Mouse (Mus musculus): Measurements from ENCODE around the gene Lrfn3.

DNA sequence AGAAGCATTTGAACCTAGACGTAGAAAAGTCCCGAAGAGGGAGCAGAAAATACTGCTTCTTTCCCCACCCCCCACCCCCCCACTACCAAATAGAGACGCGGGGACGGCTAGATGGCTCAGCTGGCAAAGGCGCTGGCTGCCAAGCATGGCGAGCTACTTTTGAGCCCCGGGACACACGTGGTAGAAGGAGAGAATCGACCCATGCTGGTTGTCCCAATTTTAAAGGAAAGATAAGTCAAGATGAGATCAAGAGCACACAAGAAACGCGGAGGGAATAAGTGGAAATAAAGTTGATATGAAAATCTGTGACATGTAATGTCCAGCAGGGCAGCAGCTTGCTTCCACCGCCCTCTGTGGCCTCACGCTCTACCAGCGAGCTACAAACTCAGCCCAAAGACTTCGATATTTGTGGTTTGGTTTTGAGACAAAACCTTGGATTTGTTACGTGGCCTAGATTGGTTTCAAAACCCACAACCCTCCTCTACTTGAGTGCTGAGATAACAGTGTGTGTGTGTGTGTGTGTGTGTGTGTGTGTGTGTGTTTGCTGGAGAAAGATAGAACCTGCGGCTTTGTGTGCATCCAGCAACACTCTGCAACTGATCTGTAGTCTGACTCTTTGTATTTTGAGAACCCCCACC, 29.8 kb downstream of the Lrfn3 start:
- TF ChIP-seq CTCF (IDR thresholded peaks at IDR 0.05; ENCODE audit: low read depth) (no peak), EP300 (IDR thresholded peaks at IDR 0.05; ENCODE audit: low read depth) (no peak)

Measured in liver, postnatal 0 days (tissue).